Mouse (Mus musculus) ES-Bruce4 (cell line): Measurements from ENCODE around the gene Sp1.
A peak's percentile ranks its signal among the peaks of the same experiment; 100 is the strongest.

Experiments
- CTCF ChIP-seq: IDR thresholded peaks from one replicate; pipeline ENCODE4 v1.8.1; 2011; ENCODE audit warnings: low read depth, low read length
- EP300 ChIP-seq: IDR thresholded peaks from 2 replicates; pipeline ENCODE4 v1.6.1; 2011; ENCODE audit warnings: low read depth, low read length; ENCODE audit not compliant: insufficient read depth
- POLR2A ChIP-seq: IDR thresholded peaks from one replicate; pipeline ENCODE4 v1.8.1; 2011; ENCODE audit warnings: low read length; ENCODE audit not compliant: insufficient read depth

DNA sequence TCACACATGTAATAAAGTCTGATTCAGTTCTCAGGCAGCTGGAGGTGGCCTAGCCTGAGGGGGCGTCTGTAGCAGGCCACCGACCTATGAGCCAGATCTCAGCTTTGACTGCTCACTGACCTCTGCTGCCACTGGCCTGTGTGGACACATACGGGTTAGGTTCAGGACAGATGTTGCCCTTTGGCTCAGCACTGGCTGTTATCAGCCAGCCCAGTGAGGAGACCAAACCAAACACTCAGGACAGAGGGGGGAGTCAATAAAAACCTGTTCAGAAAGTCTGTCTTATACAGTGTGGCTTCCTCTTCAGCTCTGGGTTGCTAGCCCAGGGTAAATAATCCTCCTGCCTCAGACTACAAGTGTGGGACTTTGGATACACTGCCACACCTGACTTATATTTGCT is 10.9 kb upstream of the Sp1 start:
- no peak for TF ChIP-seq POLR2A
- no peak for TF ChIP-seq CTCF
- TF ChIP-seq EP300, result 0 out of 2 replicates have a peak, but pooled peaks have one; percentile 28
